In the genomic region with DNA sequence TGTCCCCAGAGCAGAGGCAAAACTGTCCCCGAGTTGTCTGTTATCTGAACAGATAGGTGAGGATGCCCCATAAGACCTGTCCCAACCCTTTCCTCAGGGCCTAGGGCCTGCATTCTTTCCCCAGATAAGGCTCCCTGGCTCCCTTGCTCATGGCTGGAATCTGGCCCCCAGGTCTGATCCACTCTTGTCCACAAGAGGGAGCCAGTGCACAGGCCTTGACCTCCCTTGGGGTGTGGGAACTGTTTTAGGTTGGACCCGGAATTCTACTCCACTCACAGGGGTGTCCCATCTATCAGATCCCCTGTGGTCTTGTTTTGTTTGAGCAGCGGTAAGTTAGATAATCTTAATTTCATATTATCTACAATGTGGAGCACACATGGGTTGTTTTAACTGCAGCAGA, we compare ENCODE assay signal across 9 mouse cellular contexts. TPM values are rescaled to one million over a fixed set of nuclear protein-coding genes. Genes with fewer than 3 reads are reported as not detected.
DNase-seq lines count a peak whose midpoint lies in the region; ATAC-seq lines count a peak whose summit lies in the region.
"Had no signal": no experiment of that assay in that cellular context is flagged by ENCODE, and none has a peak within 500 bp of the region (broad histone marks: within the 10 kb centered on the region; RNA-seq: fewer than 3 reads in every experiment).

No protein-coding gene starts in this region.

- peak; percentile 67 for DNase-seq in Muller cell, postnatal 12 days (ENCODE audit: inconsistent ontology term)
- DNase-seq in layer of hippocampus, adult 9-11 months = peak; percentile 32
- DNase-seq in lung, postnatal 14 days = peak; percentile 83
- peak; percentile 89 for DNase-seq in retina, embryonic 14.5 days (ENCODE audit: low spot score)
- peak; percentile 73 for DNase-seq in thymus, postnatal 4 days

- peaks cover 17% of the 10 kb centered on the region for H3K27me3 ChIP-seq in forebrain, embryonic 13.5 days

- H3K9ac ChIP-seq in forebrain, embryonic 13.5 days = no peak overlapping the region
- H3K9ac ChIP-seq: limb, embryonic 12.5 days had no signal

- no peak overlapping the region for H3K4me2 ChIP-seq in forebrain, embryonic 13.5 days
- H3K4me2 ChIP-seq: limb, embryonic 12.5 days had no signal

- H3K4me3 ChIP-seq in forebrain, embryonic 13.5 days = no peak overlapping the region
- H3K4me3 ChIP-seq: limb, embryonic 12.5 days had no signal

- peak; percentile 76 for ATAC-seq in cerebellum, adult (ENCODE audit: insufficient number of reproducible peaks, low FRiP score, low TSS enrichment)
- ATAC-seq in forebrain, embryonic 13.5 days = peak; percentile 50; the same call in 1 of the 2 replicates
- peak; percentile 74 to 88 for ATAC-seq in hematopoietic stem cell, adult 5-6 weeks (replicated peaks in 1 of 2; ENCODE audit: insufficient read depth in 1 of 2, low FRiP score in 2 of 2, low TSS enrichment in 1 of 2, low read depth in 1 of 2, poor library complexity in 2 of 2, severe bottlenecking in 2 of 2)

- no peaks in the 10 kb centered on the region for H3K36me3 ChIP-seq in forebrain, embryonic 13.5 days (ENCODE audit: poor library complexity, severe bottlenecking)
- H3K36me3 ChIP-seq: limb, embryonic 12.5 days had no signal

- H3K27ac ChIP-seq in forebrain, embryonic 13.5 days = no peak overlapping the region
- H3K27ac ChIP-seq: limb, embryonic 12.5 days had no signal

- 16% methylated on average over 3 of the region's 3 CpGs for WGBS in forebrain, embryonic 13.5 days

- peaks cover 19% of the 10 kb centered on the region for H3K4me1 ChIP-seq in forebrain, embryonic 13.5 days

- H3K9me3 ChIP-seq in forebrain, embryonic 13.5 days (replicated peaks) = no peaks in the 10 kb centered on the region
- H3K9me3 ChIP-seq: limb, embryonic 12.5 days had no signal

RNA-seq across cellular contexts. Expression of gene Arhgap8, which starts 35.1 kb away (rescaled TPM):
- polyA plus RNA-seq in forebrain, embryonic 13.5 days (2015; fragmentation: Nextera tagmentation; extraction: Ambion mirVana) = 0.11 and 0.34 TPM in 2 replicates
- not detected in 2 replicates for total RNA-seq in hematopoietic stem cell, adult 5-6 weeks (2017)

Comparison
In these comparisons a context has a peak if more than half of its experiments do, and no peak if none do; other contexts are left out.
1. DNase-seq: peak in every context shown above with its lines; median percentile 89 in retina, embryonic 14.5 days; 83 in lung, postnatal 14 days; 73 in thymus, postnatal 4 days; 67 in Muller cell, postnatal 12 days; 32 in layer of hippocampus, adult 9-11 months.